Mouse (Mus musculus) heart, postnatal 0 days (tissue): ENCODE results near the gene Ptges2. TPM values are rescaled to one million over a fixed set of nuclear protein-coding genes. Genes with fewer than 3 reads are reported as not detected.

Source experiments
- ATAC-seq: fragments of 200-750 bp; cut with Nextera tagmentation; 2 replicates; pipeline ENCODE4 v1.8.0; 2017; ENCODE audit warnings: low read depth, moderate number of reproducible peaks, moderate library complexity; ENCODE audit not compliant: insufficient read depth
- DNase-seq: peaks from one replicate; pipeline ENCODE4 v3.0.0-alpha.2; 2016; ENCODE audit warnings: low spot score
- H3K27ac ChIP-seq: fragments of 300-500 bp; sonication (generic); 2 replicates; pipeline ENCODE4 v1.5.1; 2014; ENCODE audit warnings: low read depth, mild to moderate bottlenecking
- H3K27me3 ChIP-seq: fragments of 300-500 bp; sonication (generic); 2 replicates; pipeline ENCODE4 v1.6.1; 2014; ENCODE audit warnings: low read length, mixed read lengths; ENCODE audit not compliant: control insufficient read depth, insufficient read depth
- H3K36me3 ChIP-seq: fragments of 300-500 bp; sonication (generic); replicated peaks from 2 replicates; pipeline ENCODE4 v1.6.1; 2014; ENCODE audit warnings: low read length, mixed read lengths; ENCODE audit not compliant: control insufficient read depth, insufficient read depth
- H3K4me1 ChIP-seq: fragments of 300-500 bp; sonication (generic); 2 replicates; pipeline ENCODE4 v1.6.1; 2014; ENCODE audit warnings: antibody characterized with exemption; ENCODE audit not compliant: control insufficient read depth, insufficient read depth
- H3K4me2 ChIP-seq: fragments of 300-500 bp; sonication (generic); 2 replicates; pipeline ENCODE4 v1.6.1; 2014; ENCODE audit warnings: low read depth, mild to moderate bottlenecking, low read length, moderate library complexity
- H3K4me3 ChIP-seq: fragments of 300-500 bp; sonication (generic); 2 replicates; pipeline ENCODE4 v1.5.1; 2014; ENCODE audit warnings: low read depth, low read length
- H3K9ac ChIP-seq: fragments of 300-500 bp; sonication (generic); replicated peaks from 2 replicates; pipeline ENCODE4 v1.6.1; 2014; ENCODE audit warnings: low read depth, low read length, mixed read lengths
- H3K9me3 ChIP-seq: fragments of 300-500 bp; sonication (generic); replicated peaks from 2 replicates; pipeline ENCODE4 v1.6.1; 2016; ENCODE audit warnings: low read length; ENCODE audit not compliant: control insufficient read depth
- CTCF ChIP-seq: IDR thresholded peaks from 2 replicates; pipeline ENCODE4 v1.5.1; 2016; ENCODE audit warnings: antibody characterized with exemption, control low read depth, low read depth
- EP300 ChIP-seq: IDR thresholded peaks from 2 replicates; pipeline ENCODE4 v1.6.1; 2016; ENCODE audit warnings: antibody characterized with exemption, low read depth
- WGBS: fragments of 180-500 bp; shearing (Covaris S2); extraction: QIAGEN DNeasy Blood & Tissue Kit; methylation state at CpG from one replicate; pipeline ENCODE4 v1.1.7; 2014; 5-methylcytosine and 5-hydroxymethylcytosine counted together
- polyA plus RNA-seq: library from polyadenylated mRNA; unstranded; fragments of >200 nt; fragmentation: Nextera tagmentation; extraction: Ambion mirVana; gene quantifications from 2 replicates; pipeline ENCODE4 v1.2.1, GENCODE M21; 2015
- total RNA-seq: library from RNA; depleted of rRNA; stranded (reverse); fragments of >200 nt; gene quantifications from 2 replicates; pipeline ENCODE4 v1.2.3, GENCODE M21; 2014; ENCODE audit warnings: low replicate concordance

Ptges2 gene
- total and polyA plus RNA-seq, 2 experiments from 2014 or later, result 33.9 to 65.4 TPM

DNA sequence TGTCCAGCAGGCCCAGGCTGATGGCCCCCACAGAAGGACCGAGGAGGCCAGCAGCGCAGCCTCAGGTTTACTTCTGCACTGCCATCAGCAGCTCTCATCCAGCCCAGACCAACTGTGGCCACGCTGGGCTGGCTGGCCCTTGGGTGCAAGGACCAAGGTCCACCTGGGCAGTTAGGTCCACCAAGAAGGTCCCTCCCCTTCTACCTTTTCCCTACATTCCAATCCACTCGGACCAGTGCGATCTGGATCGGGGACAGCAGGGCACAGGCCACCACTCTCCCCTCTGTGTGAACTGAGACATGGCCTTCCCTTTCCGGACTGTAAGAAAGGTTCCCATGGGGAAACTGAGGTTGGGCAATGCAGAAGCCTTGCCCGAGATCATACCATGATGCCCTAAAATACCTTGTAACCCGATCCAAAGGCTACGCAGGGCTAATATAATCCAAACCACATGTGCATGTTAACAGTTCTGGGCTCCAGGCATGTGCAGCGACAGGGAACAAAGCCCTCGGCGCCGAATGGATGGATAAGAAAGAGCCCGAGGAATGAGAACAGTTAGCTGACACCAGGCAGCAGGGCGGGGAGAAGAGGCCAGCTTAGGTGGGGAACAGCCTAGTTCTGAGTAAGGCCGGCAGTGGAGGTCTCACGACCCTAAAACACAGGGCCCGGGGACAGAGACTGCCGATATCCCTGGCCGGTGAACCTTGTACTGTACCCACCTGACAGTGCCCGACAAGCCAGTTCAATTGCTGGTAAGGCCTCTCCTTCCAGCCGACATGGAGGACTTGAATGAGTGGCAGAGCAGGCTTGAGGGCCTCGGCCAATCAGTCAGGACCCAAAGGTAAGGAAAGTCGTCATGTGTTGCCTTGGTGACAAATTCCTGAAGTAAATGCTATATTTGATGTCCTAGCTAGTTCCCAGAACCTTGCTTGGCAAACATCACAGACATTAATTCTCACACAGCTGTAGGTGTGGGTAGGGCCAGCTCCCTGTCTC is 13.0 kb downstream of the Ptges2 start:
- Histone ChIP-seq H3K27ac (no peak overlapping the region), H3K4me1 (no peaks in the 10 kb centered on the region), H3K4me3 (no peak overlapping the region), H3K27me3 (no peaks in the 10 kb centered on the region), H3K9ac (no peak overlapping the region), H3K4me2 (no peak overlapping the region), H3K36me3 (no peaks in the 10 kb centered on the region), H3K9me3 (no peaks in the 10 kb centered on the region)
- ATAC-seq, result no peak
- no peak for TF ChIP-seq CTCF
- DNase-seq, result no peak
- 73% methylated on average over 25 of the region's 25 CpGs for WGBS

DNA sequence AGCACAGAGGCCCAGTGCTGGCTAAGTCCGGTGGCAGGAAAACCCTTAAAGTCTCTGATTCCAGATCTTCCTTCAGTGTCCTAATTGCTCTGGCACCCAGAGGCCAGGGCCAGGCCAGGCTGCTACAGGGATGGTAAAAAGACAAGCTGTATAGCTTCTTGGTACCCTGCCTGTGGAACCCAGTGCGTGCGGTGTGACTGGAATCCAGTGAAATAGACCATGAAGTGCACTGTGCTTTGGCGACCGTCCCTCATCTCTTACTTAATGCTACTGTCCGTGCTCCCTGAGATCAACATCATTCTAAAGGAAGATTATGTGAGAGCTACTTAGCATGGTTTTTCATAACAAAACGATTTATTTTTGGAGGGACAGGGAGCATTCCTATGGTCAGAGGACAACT is 15.7 kb downstream of the Ptges2 start:
- Histone ChIP-seq H3K36me3 (peaks cover 19% of the 10 kb centered on the region), H3K27ac (no peak overlapping the region), H3K9me3 (no peaks in the 10 kb centered on the region), H3K4me2 (no peak overlapping the region), H3K27me3 (no peaks in the 10 kb centered on the region), H3K9ac (no peak overlapping the region), H3K4me3 (no peak overlapping the region), H3K4me1 (no peaks in the 10 kb centered on the region)
- no peak for DNase-seq
- ATAC-seq, result no peak
- 79% methylated on average over 7 of the region's 7 CpGs for WGBS
- TF ChIP-seq EP300 (no peak), CTCF (no peak)

DNA sequence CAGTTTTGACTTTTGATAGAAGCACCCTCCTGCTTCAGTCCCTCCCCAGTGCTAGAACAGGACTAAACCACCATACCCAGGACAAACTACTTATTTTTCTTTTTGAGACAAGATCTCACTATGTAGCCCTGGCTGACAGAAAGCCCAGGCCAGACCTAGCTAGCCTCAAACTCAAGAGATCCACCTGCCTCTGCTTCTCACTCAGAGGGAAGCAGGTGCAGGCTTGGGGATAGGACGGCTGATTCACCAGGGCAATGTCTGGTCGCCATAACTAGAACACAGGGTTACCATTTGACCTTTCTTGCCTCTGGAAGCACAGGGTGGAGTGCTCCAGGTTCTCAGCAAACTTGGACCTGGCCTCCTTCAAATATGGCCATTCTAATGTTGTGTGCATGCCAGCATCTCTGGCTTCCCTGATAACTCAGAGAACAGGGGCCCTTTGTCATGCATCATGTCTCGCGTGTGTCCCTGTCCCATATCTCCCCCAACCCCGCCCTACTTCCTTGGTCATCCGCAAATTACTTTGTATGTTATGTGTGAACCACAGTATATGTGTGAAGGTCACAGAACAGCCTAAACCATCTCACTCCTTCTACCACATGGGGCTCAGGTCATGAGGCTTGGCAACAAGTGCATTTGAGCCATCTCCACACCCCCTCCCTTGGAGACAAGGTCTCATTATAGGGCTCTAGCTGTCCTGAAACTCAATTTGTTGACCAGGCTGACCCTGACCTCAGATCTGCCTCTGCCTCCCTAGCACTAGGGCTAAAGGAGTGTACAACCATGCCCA is 17.2 kb downstream of the Ptges2 start:
- TF ChIP-seq EP300 (no peak), CTCF (no peak)
- H3K27ac ChIP-seq, result no peak overlapping the region
- no peak overlapping the region for H3K4me2 ChIP-seq
- H3K4me3 ChIP-seq, result no peak overlapping the region
- ATAC-seq (no peak), DNase-seq (no peak)
- H3K4me1 ChIP-seq, result no peaks in the 10 kb centered on the region
- peaks cover 35% of the 10 kb centered on the region for H3K36me3 ChIP-seq
- H3K9me3 ChIP-seq, result no peaks in the 10 kb centered on the region
- 85% methylated on average over 6 of the region's 6 CpGs for WGBS
- H3K9ac ChIP-seq, result no peak overlapping the region
- H3K27me3 ChIP-seq, result no peaks in the 10 kb centered on the region

DNA sequence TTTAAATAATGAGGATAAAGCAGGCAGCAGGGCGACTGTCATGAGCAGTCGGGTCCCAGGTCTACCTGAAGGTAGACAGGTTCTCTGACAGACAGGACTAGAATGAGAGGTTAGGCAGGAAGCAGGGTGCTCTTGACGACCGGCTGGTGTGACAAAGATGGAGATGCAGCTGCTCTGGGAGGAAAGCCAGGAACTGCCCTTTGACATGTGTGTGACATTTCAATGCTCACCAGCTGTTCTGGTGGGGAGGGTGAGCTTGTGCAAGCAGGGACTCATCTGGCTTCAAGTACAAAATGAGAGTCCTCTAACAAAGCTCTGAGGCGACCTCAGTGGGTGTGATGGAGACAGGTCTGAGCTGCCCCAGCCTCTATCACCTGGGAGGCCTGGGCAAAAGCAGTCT is 18.2 kb downstream of the Ptges2 start:
- ATAC-seq, result no peak
- Histone ChIP-seq H3K4me1 (no peaks in the 10 kb centered on the region), H3K27ac (no peak overlapping the region), H3K27me3 (no peaks in the 10 kb centered on the region), H3K36me3 (peaks cover 45% of the 10 kb centered on the region), H3K9me3 (no peaks in the 10 kb centered on the region), H3K9ac (no peak overlapping the region), H3K4me3 (no peak overlapping the region), H3K4me2 (no peak overlapping the region)
- no peak for TF ChIP-seq EP300
- TF ChIP-seq CTCF, result no peak
- WGBS, result 45% methylated on average over 5 of the region's 5 CpGs
- no peak for DNase-seq

DNA sequence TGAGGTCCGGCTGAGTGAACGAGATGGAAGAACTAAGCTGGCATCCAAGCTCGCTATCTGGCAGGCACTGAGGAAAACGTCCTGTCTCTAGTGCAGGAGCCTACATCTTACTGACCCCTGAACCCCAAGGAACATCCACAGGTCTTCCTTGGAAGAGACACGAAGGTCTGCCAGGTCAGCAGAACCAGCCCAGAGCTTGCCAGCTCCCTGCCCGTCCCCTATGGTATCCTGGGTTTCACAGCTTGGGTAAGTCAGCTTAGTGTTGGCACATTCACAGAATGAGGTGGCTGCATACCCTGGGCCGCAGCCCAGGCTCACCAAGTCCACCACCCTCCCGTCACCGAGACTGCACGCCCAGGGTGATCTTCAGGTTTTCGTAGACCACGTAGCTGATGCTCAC is 20.1 kb downstream of the Ptges2 start:
- peaks cover 58% of the 10 kb centered on the region for H3K36me3 ChIP-seq
- H3K9me3 ChIP-seq, result no peaks in the 10 kb centered on the region
- no peak overlapping the region for H3K9ac ChIP-seq
- TF ChIP-seq CTCF (no peak), EP300 (no peak)
- H3K27ac ChIP-seq, result no peak overlapping the region
- DNase-seq (no peak), ATAC-seq (no peak)
- H3K4me3 ChIP-seq, result no peak overlapping the region
- no peaks in the 10 kb centered on the region for H3K27me3 ChIP-seq
- H3K4me1 ChIP-seq, result no peaks in the 10 kb centered on the region
- H3K4me2 ChIP-seq, result no peak overlapping the region
- WGBS, result 89% methylated on average over 12 of the region's 12 CpGs
